Mouse (Mus musculus) liver, postnatal 0 days (tissue): ENCODE results near the gene Zbtb3.

Experiments used
- CTCF ChIP-seq: sonication (generic); IDR thresholded peaks from 2 replicates; pipeline ENCODE4 v1.5.1; 2016; ENCODE audit warnings: antibody characterized with exemption, low read depth
- EP300 ChIP-seq: IDR thresholded peaks from 2 replicates; pipeline ENCODE4 v1.6.1; 2016; ENCODE audit warnings: antibody characterized with exemption, low read depth, mild to moderate bottlenecking

DNA sequence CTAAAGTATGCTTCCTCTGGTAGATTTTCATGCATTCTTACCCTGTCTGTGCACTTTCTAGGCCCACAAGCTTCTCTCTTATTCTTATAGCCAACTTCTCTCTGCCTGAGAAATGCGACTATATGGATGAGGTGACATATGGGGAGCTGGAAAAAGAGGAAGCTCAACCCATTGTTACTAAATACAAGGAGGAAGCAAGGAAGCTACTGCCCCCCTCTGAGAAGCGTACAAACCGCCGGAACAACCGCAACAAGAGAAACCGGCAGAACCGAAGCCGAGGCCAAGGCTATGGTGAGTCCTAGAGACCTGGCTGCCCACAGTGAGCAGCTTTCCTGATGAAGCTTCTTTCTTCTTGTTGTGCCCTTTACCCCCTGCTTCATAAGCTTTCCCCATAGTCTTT is 27.3 kb downstream of the Zbtb3 start, which contains the start of gene AC129217.1:
- no peak for TF ChIP-seq CTCF
- no peak for TF ChIP-seq EP300
